Mouse (Mus musculus) gastrocnemius, adult 8-10 months (tissue): ENCODE results near the gene Taar8c. TPM values are rescaled to one million over a fixed set of nuclear protein-coding genes. Genes with fewer than 3 reads are reported as not detected.
"Not testable (repeated sequence)": the region's sequence is repeated elsewhere in the genome, so short reads cannot be mapped to it uniquely, and the experiment has no call there.

Experiments used
- DNase-seq, 2 experiments: peaks; one replicate each; pipeline ENCODE4 v3.0.0; 2022; ENCODE audit warnings: low spot score in 2 of 2
- total RNA-seq, 4 experiments: library from RNA; stranded (reverse); gene quantifications; 2 replicates each; pipeline ENCODE4 v1.2.4; 2022

Taar8c gene
- total RNA-seq, 4 experiments from 2014 or later, result not detected

- DNase-seq, result not testable (repeated sequence)
Measured at GRCm38 (mm10) chr10:24074751-24075150, 27.0 kb downstream of the Taar8c start.

DNA sequence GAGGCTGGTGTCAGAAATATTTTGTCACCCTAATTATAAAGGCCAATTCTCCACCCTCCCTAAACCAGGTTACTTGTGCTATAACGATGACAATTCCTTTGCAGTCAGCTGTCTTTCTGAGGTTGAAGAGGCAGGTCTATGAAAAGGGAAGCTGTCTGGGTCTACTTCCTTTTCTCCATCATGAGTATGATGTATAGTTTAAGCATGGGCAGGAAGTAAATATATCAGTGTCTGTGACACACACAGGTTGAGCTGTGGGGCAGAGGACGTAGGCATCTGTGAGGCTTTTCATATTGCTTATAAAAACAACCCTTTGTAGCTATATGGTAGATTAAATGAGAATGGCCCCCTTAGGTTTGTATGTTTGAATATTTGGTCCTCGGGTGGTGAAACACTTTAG is 42.7 kb downstream of the Taar8c start:
- no peak for DNase-seq

DNA sequence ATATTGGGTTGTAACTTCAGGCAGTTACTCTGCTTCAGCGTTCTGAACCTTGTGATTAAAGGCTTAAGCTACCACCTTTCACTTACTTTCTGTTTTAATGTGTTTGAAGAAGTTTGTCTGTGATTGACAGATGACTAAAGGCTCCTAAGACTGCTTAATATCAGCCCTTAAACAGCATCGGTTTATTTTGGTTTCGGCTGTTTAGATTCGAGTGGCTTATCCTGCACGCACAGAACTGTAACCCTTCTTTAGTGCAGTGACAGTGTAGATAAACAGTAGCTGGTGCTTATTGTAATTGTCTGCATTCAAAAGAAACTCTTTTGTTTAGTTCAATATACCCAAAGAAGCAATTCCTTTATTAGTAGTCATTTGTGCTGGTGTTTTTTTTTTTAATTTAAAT is 49.7 kb downstream of the Taar8c start:
- DNase-seq, result no peak

Other genes with a start within 250 kb of the Taar8c start
- under 1 TPM in 2 of 4 experiments, not detected in 2; 0.13 to 0.35 TPM for gene Vnn1, start 207.2 kb downstream of the Taar8c start, total RNA-seq
- not detected for gene Taar1, start 181.6 kb downstream of the Taar8c start, total RNA-seq
- gene Taar2, start 163.3 kb downstream of the Taar8c start, total RNA-seq, result not detected
- not detected for gene Taar3, start 152.4 kb downstream of the Taar8c start, total RNA-seq
- gene Taar4, start 141.4 kb downstream of the Taar8c start, total RNA-seq, result not detected
- gene Taar5, start 131.2 kb downstream of the Taar8c start, total RNA-seq, result not detected
- gene Taar6, start 116.3 kb downstream of the Taar8c start, total RNA-seq, result not detected
- not detected for gene Taar7a, start 108.4 kb downstream of the Taar8c start, total RNA-seq
- not detected for gene Taar7b, start 102.0 kb downstream of the Taar8c start, total RNA-seq
- gene Taar7d, start 74.7 kb downstream of the Taar8c start, total RNA-seq, result not detected
- not detected for gene Taar7e, start 64.3 kb downstream of the Taar8c start, total RNA-seq
- not detected for gene Taar7f, start 52.4 kb downstream of the Taar8c start, total RNA-seq
- gene Taar8a, start 25.4 kb downstream of the Taar8c start, total RNA-seq, result not detected
- gene Taar8b, start 9.6 kb downstream of the Taar8c start, total RNA-seq, result not detected
- not detected for gene Taar9, start 7.6 kb upstream of the Taar8c start, total RNA-seq
- gene Stx7, start 47.4 kb upstream of the Taar8c start, total RNA-seq, result 10 to 100 TPM; 22.1 to 28.8 (median 24.4) TPM
- 1 to 10 TPM in 1 of 4 experiments, under 1 TPM in 3; 0.07 to 1.5 (median 0.31) TPM for gene Moxd1, start 121.6 kb upstream of the Taar8c start, total RNA-seq